Mouse (Mus musculus) embryonic facial prominence, embryonic 11.5 days (tissue): ENCODE measurements around the gene Pkm. TPM values are rescaled to one million over a fixed set of nuclear protein-coding genes. Genes with fewer than 3 reads are reported as not detected.

Experiments
- ATAC-seq: fragments of 200-750 bp; cut with Nextera tagmentation; replicated peaks from 2 replicates; pipeline ENCODE4 v1.8.0; 2017; ENCODE audit warnings: low read depth; ENCODE audit not compliant: insufficient number of reproducible peaks, low FRiP score, low TSS enrichment
- DNase-seq: peaks from one replicate; pipeline ENCODE4 v3.0.0-alpha.2; 2015; ENCODE audit warnings: low spot score
- H3K27ac ChIP-seq: fragments of 300-500 bp; sonication (generic); replicated peaks from 2 replicates; pipeline ENCODE4 v1.5.1; 2014; ENCODE audit warnings: mild to moderate bottlenecking, low read depth, low read length, control low read depth
- H3K27me3 ChIP-seq: fragments of 300-500 bp; sonication (generic); 2 replicates; pipeline ENCODE4 v1.6.1; 2014; ENCODE audit warnings: mild to moderate bottlenecking, low read length, moderate library complexity, mixed read lengths; ENCODE audit not compliant: control insufficient read depth, insufficient read depth
- H3K36me3 ChIP-seq: fragments of 300-500 bp; sonication (generic); replicated peaks from 2 replicates; pipeline ENCODE4 v1.6.1; 2014; ENCODE audit warnings: low read depth, mild to moderate bottlenecking, low read length, moderate library complexity, mixed read lengths; ENCODE audit not compliant: control insufficient read depth, insufficient read depth
- H3K4me1 ChIP-seq: fragments of 300-500 bp; sonication (generic); 2 replicates; pipeline ENCODE4 v1.6.1; 2014; ENCODE audit warnings: low read length, mixed read lengths; ENCODE audit not compliant: control insufficient read depth, insufficient read depth
- H3K4me2 ChIP-seq: fragments of 300-500 bp; sonication (generic); 2 replicates; pipeline ENCODE4 v1.6.1; 2014; ENCODE audit warnings: low read depth, mild to moderate bottlenecking, control low read depth, low read length, moderate library complexity
- H3K4me3 ChIP-seq: fragments of 300-500 bp; sonication (generic); 2 replicates; pipeline ENCODE4 v1.5.1; 2014; ENCODE audit warnings: low read depth, low read length, control low read depth
- H3K9ac ChIP-seq: fragments of 300-500 bp; sonication (generic); replicated peaks from 2 replicates; pipeline ENCODE4 v1.6.1; 2014; ENCODE audit warnings: mild to moderate bottlenecking, control low read depth, low read length
- H3K9me3 ChIP-seq: fragments of 300-500 bp; sonication (generic); replicated peaks from 2 replicates; pipeline ENCODE4 v1.6.1; 2016; ENCODE audit warnings: mild to moderate bottlenecking, low read length, inconsistent platforms, mixed read lengths; ENCODE audit not compliant: control insufficient read depth
- WGBS: fragments of 180-500 bp; shearing (Covaris S2); extraction: QIAGEN DNeasy Blood & Tissue Kit; methylation state at CpG from one replicate; pipeline ENCODE4 v1.1.7; 2014; 5-methylcytosine and 5-hydroxymethylcytosine counted together
- polyA plus RNA-seq: library from polyadenylated mRNA; unstranded; fragments of >200 nt; fragmentation: Nextera tagmentation; extraction: Ambion mirVana; gene quantifications from 2 replicates; pipeline ENCODE4 v1.2.1, GENCODE M21; 2014

Pkm gene
- polyA plus RNA-seq, 1 experiment from 2014 or later = 1,805 TPM

GRCm38 (mm10) chr9:59680534-59680875 lies 24.3 kb downstream of the Pkm start:
- H3K4me2 ChIP-seq = peak overlapping the region; percentile 69
- H3K9ac ChIP-seq = no peak overlapping the region
- ATAC-seq (no peak), DNase-seq (peak; percentile 24)
- H3K9me3 ChIP-seq = no peaks in the 10 kb centered on the region
- WGBS = 8% methylated on average over 16 of the region's 16 CpGs
- no peak overlapping the region for H3K27ac ChIP-seq
- peaks cover 10% of the 10 kb centered on the region for H3K36me3 ChIP-seq
- H3K4me1 ChIP-seq = no peaks in the 10 kb centered on the region
- peak overlapping the region; percentile 31; the same call in 1 of the 2 replicates for H3K4me3 ChIP-seq
- no peaks in the 10 kb centered on the region; the same call in 1 of the 2 replicates for H3K27me3 ChIP-seq

GRCm38 (mm10) chr9:59684020-59684419 lies 27.9 kb downstream of the Pkm start:
- no peaks in the 10 kb centered on the region for H3K36me3 ChIP-seq
- H3K9me3 ChIP-seq = no peaks in the 10 kb centered on the region
- no peak overlapping the region for H3K4me2 ChIP-seq
- no peak overlapping the region for H3K27ac ChIP-seq
- WGBS = 65% methylated on average over 2 of the region's 2 CpGs
- H3K4me1 ChIP-seq = no peaks in the 10 kb centered on the region
- ATAC-seq (no peak), DNase-seq (no peak)
- no peak overlapping the region for H3K9ac ChIP-seq
- no peaks in the 10 kb centered on the region; the same call in 1 of the 2 replicates for H3K27me3 ChIP-seq
- H3K4me3 ChIP-seq = no peak overlapping the region

GRCm38 (mm10) chr9:59687416-59688046 lies 31.4 kb downstream of the Pkm start:
- Histone ChIP-seq H3K9ac (no peak overlapping the region), H3K27ac (no peak overlapping the region), H3K9me3 (no peaks in the 10 kb centered on the region), H3K27me3 (0 out of 2 replicates have a peak, but pooled peaks cover 2% of the 10 kb centered on the region), H3K4me1 (no peaks in the 10 kb centered on the region), H3K4me2 (no peak overlapping the region), H3K4me3 (no peak overlapping the region), H3K36me3 (no peaks in the 10 kb centered on the region)
- WGBS = 37% methylated on average over 6 of the region's 6 CpGs
- DNase-seq (no peak), ATAC-seq (no peak)

- 0 out of 2 replicates have a peak, but pooled peaks have one; percentile 52 for ATAC-seq
- 0 out of 2 replicates have a peak, but pooled peaks cover 2% of the 10 kb centered on the region for H3K27me3 ChIP-seq
- H3K9me3 ChIP-seq = no peaks in the 10 kb centered on the region
- no peak overlapping the region for H3K4me3 ChIP-seq
- peak; percentile 32 for DNase-seq
- 2% methylated on average over 23 of the region's 23 CpGs for WGBS
- H3K27ac ChIP-seq = no peak overlapping the region
- H3K36me3 ChIP-seq = no peaks in the 10 kb centered on the region
- H3K9ac ChIP-seq = 0 out of 2 replicates have a peak overlapping the region, but pooled peaks have one; percentile 34
- H3K4me1 ChIP-seq = no peaks in the 10 kb centered on the region
- peak overlapping the region; percentile 50 for H3K4me2 ChIP-seq
These were observed 35.5 kb downstream of the Pkm start for GRCm38 (mm10) chr9:59691635-59692094.

- DNase-seq (no peak), ATAC-seq (no peak)
- H3K27me3 ChIP-seq = 0 out of 2 replicates have a peak, but pooled peaks cover 2% of the 10 kb centered on the region
- H3K36me3 ChIP-seq = no peaks in the 10 kb centered on the region
- H3K4me2 ChIP-seq = peak overlapping the region; percentile 50; the same call in 1 of the 2 replicates
- no peak overlapping the region for H3K9ac ChIP-seq
- 28% methylated on average over 9 of the region's 9 CpGs for WGBS
- no peak overlapping the region for H3K4me3 ChIP-seq
- no peaks in the 10 kb centered on the region for H3K4me1 ChIP-seq
- no peaks in the 10 kb centered on the region for H3K9me3 ChIP-seq
- H3K27ac ChIP-seq = no peak overlapping the region
These were observed 36.0 kb downstream of the Pkm start for GRCm38 (mm10) chr9:59692145-59692544.

- H3K27ac ChIP-seq = no peak overlapping the region
- H3K9me3 ChIP-seq = no peaks in the 10 kb centered on the region
- H3K4me3 ChIP-seq = no peak overlapping the region
- ATAC-seq = no peak
- 0 out of 2 replicates have a peak, but pooled peaks cover 2% of the 10 kb centered on the region for H3K27me3 ChIP-seq
- H3K4me1 ChIP-seq = no peaks in the 10 kb centered on the region
- DNase-seq = no peak
- no peaks in the 10 kb centered on the region for H3K36me3 ChIP-seq
- H3K9ac ChIP-seq = 0 out of 2 replicates have a peak overlapping the region, but pooled peaks have one; percentile 13
- WGBS = 29% methylated on average over 16 of the region's 16 CpGs
- H3K4me2 ChIP-seq = no peak overlapping the region
These were observed 38.6 kb downstream of the Pkm start for GRCm38 (mm10) chr9:59694571-59695450.

GRCm38 (mm10) chr9:59695451-59695813 lies 39.3 kb downstream of the Pkm start:
- Histone ChIP-seq H3K4me2 (no peak overlapping the region), H3K4me3 (no peak overlapping the region), H3K36me3 (no peaks in the 10 kb centered on the region), H3K4me1 (no peaks in the 10 kb centered on the region), H3K9ac (0 out of 2 replicates have a peak overlapping the region, but pooled peaks have one; percentile 13), H3K27ac (no peak overlapping the region), H3K9me3 (no peaks in the 10 kb centered on the region), H3K27me3 (0 out of 2 replicates have a peak, but pooled peaks cover 2% of the 10 kb centered on the region)
- 33% methylated on average over 3 of the region's 3 CpGs for WGBS
- ATAC-seq = no peak
- no peak for DNase-seq
